Mouse (Mus musculus) ovary, postnatal 10 days (tissue): ENCODE results near the gene Qpct.
"Not testable (repeated sequence)": the region's sequence is repeated elsewhere in the genome, so short reads cannot be mapped to it uniquely, and the experiment has no call there.

Source experiments
- DNase-seq: peaks from one replicate; pipeline ENCODE4 v3.0.0; 2022; ENCODE audit warnings: low spot score

Qpct gene

DNA sequence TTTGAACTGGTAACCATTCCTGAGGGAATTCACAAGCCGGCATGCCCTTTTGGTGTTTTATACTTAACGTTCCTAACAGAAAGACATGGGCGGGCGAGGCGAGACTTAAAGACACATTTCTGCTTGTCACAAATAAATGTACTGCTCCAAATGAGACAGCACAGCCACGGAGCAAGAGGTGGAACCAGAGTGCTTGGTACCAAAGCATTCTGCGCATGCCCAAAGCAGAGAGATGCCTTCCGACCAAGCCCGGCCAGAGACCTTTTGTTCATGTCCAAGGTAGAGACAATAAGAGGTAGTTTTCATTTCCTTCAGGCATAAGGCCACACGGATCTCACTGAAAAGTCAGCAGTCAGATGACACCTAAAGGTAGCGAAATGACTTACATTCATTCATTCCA is 20.2 kb downstream of the Qpct start:
- DNase-seq = no peak

DNA sequence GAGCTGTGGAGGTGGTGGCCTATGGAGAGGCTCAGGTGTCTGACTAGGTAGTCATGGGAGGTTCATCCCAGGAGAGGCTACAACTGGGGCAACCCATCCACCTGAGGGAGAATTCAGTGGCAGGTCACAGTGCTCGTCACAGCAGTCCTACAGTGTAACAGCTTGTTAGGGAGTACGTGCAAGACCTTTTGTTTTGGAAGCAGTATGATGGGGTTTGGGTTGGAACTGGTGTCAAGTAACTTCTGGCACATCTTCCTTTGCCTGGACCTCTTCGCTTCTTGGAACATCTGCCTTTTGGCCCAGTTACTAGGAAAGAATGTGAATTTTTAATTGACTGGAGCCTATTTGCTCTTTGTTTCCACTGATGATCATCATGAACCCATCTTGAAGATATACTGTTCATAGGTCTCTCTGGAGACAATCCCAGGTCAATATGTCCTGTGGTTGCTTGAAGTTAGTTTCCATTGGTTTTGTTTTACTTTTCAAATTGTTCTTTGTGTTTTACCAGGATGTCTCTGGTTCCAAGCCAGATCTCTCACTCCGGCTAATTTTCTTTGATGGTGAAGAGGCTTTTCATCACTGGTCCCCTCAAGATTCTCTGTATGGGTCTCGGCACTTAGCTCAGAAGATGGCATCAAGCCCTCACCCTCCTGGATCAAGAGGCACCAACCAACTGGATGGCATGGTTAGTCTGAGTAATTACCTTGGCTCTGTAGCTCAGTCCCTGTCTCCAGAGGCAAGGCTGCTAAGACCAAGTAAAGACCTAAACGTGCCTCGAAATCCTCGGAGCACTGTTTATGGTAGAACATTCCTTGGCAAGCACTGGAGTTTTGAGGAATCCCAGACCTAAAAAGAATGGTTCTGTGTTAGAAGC is 25.5 kb downstream of the Qpct start:
- DNase-seq = no peak

DNA sequence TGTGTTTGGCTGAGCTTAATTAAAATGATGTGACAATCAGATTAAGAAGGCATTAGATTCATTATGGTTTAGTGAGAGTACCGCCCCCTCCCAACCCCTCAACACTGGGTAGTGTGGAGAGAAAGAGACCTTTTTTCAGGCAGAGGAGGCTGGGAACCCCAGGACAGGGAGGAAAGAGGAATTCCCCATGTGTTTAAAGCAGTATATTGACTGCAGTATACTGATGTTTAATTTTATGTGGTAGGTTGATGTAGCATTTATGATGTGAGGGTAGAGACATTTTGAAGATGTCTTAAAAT is 26.1 kb downstream of the Qpct start:
- no peak for DNase-seq

DNA sequence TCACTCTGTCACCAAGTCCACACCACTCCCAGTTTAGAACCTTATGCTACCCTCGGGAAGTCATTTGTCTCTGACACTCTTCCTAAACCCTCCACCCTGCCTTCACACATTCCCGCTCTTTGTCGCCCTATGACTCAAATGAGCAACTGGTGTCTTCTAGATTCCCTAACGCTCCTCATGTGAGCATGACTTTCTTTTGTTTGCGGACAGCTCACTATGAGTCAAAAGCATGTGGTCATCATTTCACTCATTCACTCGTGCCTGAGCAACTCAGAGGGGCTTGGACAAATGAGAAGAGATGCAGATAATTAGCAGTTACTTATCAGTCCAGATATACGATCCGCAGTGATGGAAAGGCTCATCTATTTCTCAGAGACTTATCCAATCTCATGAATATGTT is 26.5 kb downstream of the Qpct start:
- no peak for DNase-seq

DNA sequence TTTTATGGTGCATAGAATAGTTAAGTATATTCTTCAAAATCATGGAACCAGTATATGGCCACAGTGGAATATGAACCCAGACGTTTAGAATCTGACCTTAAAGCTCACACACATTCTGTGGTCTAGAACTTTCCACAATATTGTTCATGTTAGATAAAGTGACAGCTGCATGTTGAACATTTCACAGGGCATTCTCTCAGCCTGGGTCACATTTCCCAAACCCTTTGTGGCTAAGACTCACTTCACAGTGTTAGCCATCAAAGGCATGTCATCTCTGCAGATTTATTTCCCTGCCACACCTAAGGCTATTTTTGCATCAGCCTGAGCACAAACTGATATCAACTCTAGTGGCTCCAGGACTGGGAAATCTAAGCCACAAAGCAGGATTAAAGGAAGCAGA is 40.0 kb downstream of the Qpct start:
- DNase-seq = no peak

DNA sequence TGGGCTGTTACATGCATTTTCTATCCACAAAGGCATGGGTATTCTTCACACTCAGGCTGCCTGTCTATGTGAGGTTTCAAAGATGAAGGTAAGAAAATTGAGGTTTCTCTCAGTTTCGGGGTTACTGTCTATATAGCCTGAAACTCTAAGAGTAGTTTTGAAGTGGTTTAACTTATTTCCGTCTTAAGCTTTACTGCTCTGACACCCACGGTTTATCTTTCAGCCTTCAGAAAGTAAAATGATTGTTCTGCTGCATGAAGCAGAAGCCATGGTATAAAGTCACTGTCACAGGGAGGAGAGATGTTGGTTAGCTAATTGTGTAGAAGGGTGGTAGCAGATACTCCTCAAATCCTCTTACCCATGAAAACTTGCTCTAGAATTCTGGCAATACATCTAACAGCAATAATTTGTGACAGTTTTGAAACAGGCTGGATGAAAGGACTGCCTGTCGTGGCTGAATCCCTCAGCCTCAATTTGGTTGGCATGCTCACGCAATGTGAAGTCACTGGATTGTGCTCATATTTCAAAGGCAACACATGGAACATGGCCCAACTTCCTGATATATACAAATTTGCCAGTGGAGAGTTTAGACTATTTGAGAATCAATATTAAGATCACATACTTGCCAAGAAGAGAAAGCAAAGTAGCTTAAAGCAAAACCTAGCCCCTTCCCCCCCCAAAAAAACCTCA is 41.7 kb downstream of the Qpct start:
- DNase-seq = no peak

DNA sequence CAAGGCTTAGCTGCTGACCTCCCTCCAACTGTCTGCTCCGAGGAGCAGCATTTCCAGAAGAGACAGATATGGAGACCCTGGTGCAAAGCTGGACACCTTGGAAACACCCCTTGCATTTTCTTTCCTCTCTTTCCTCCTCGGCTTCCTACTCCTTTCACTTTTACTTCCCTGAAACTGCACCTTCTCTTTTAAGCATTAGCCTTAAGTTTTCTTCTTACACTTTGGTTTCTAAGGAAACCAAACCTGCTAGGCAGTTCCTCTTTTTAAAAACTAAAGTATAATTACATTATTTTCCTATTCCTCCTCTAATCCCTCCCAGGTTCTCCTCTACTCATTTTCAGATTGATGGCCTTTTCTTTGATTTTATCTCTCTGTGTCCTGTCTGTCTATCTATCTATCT is 43.9 kb downstream of the Qpct start:
- DNase-seq = no peak

DNA sequence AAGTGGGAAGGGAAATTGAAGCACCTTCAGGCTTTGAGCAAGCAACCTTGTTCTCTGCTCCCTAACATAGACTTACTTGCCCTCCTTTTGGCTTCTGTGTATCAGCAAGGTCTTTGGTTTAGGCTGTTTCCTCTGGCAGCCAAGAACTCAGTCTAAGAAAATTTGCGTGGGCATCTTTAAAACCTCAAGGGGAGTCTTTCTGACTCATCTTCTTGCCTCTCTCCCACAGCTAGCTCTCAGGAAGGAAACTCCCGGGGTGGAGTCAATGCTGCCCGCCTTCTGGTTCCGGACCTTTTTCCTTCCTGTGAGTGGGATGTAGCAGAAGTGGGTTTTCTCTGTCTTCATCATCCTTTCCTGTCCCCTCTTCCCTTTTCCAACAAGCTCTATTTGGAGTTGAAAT is 48.2 kb downstream of the Qpct start:
- no peak for DNase-seq

DNA sequence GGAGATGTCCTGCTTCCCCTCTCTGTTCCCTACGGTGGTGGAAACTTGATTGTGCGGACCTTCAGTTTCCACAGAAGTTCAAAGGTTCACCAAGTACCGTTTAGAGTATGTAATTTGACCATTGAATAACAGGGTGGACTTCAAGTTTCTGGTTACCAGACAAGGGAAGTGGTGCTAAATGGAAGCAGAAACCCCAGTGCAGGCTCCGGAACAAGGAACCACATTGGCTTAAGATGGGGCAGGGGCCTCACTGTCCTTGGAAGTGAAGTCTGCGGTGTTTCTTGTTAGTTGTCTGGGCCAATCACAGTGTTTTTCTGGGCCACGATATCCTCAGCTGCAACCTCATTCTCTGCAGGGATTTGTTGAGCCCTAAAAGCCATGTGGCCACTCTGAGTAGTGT is 56.5 kb downstream of the Qpct start:
- no peak for DNase-seq

DNA sequence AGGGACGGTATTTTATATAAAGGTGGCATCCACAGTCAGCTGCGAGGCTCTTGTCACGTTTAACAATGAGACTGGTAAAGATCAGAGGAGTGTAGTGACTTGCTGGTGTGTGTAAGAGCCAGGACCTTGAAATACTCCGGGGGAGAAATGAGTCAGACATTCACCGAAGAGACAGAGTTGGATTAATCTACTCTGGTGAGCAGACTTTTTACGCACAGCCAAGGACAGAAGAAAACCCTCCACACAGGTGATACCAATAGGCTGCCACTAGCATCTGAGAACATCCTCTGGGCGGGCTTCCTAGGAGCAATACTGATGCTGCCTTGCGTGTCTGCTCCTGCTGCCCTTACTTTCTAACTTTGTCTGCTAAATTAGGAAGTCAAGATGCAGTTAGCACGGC is 57.9 kb downstream of the Qpct start:
- no peak for DNase-seq

DNA sequence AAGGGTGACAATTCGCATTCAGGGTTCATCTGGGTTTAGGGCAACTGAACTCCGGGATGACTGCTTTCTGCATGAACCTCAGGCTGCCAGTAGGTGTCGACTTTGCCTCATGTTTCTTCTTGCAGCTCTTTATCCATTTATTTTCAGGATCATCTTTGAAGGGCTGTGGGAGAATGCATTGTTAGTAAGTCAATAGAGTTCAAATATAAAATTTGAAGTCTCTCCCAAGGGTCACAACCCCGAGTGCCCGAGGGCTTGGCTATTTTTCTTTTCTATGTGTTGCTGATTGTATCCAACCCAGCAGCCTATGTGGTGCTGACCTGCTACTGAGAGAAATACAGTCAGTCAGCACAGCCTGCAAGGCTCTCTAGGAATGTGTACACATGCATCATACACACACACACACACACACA is 59.2 kb downstream of the Qpct start:
- no peak for DNase-seq

DNA sequence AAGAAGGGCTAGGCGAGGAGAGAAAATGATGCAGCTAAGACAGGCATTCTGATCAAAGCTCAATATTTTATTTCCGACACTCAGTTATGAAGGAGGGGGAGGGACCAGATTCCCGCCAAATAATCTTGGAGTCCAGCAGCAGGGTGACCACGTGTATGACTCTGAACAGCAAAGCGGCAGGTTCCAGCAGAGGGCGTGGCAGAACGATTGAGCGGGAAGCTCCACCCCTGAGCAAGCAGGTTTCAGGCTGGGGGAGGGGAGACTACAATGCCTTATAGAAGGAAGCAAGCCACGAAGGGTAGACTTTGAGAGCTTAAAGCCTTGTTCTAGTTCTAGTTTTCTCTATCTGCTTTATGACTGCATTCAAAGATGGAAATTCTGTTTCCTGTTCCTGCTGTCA is 63.5 kb downstream of the Qpct start:
- not testable (repeated sequence) for DNase-seq

DNA sequence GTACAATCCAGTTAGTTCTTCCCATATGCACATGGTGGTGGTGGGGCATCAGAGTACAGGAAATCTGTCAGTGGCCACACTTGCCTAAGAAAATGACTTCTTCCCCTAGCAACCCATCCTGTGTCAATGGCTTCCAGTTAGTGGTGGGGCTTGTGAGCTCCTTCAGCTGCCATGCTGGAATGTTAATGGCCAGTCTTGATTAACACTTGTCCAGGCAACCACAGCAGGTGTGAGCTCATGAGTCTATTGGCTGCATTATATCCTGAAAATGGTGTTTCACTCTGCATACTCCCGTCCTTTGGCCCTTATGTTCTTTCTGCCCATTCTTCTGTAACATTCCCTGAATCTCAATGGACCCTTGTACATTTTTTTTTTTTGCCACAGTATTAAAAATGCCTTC is 67.4 kb downstream of the Qpct start:
- DNase-seq = no peak

DNA sequence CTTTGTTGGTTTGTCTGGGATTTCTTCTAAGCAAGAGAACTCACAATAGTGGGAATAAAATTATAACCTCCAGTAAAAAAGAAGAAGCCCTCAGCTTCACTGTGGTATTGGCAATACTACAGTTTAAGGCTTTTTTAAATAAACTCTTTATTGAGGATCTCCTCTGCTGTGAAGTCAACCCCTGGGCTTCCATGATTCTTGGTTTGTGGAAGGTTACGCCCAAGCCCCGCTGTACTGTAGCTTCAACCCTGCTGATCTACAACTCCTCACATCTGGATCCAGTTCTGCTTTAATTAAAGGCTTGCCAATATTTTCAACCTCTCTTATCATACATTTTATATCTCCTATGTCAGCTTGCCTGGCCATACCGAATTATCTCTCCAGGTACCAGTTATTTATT is 68.6 kb downstream of the Qpct start:
- DNase-seq = no peak

DNA sequence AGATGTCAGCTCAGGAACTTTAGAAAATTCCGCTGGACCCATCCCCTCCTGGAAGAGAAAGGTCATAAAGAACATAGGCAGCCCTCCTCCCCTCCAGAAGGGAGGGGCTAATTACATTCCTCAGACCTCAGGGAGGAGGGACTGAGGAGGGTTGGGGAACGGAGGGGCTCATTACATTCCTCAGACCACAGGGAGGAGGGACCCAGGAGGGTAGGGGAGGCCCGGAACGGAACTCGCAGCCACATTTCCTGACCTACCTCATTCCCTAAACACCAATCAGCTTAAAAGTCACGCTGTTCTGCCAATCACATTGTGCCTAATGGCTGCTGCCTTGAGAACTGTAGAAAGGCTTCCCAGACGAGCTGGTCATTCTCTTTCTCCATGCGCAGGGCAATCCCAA is 82.0 kb downstream of the Qpct start:
- DNase-seq = no peak

DNA sequence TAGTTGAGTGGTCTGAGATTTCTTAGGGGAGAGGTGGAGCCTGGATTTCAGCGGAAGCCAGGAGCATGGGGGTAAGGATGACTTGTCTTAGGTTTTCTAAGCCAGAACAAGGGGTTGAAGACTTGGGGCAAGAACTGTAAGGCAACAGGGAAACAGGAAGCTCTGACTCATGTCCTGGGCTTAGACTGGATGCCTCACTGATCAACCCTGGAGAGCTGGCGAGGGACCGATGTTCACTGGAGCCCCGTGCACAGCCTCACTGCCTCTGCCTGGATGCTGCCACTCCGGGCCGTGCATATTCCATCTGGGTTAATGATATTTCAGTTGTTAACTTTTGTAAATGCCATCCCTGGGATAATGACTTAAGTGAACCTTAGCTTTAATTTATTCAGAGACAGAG is 84.1 kb downstream of the Qpct start:
- DNase-seq = no peak

DNA sequence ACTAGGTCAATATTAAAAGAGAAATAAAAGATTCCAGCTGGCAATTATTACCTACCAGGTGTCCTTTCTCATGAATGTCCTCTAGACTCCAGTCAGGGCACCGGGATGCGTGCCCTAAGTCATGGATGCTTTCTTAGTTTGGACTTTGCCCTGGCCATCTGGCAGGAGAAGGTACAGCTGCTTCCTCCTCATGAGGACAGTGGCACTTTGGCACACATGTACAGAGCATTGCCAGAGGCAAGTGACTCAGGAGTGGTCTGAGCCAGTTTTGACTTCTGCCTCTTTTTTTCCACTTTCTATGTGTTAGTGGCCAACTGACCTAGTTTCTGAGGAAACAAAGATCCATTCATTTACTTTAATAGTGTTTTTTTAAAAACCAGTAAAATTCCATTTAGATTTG is 84.7 kb downstream of the Qpct start:
- no peak for DNase-seq
